Mouse (Mus musculus) limb, embryonic 14.5 days (tissue): ENCODE measurements at regions not wholly inside any gene's neighbourhood (a gene's known extent, or its start where the extent isn't known, plus 50 kb on each side); places are given as distances from the start of the nearest gene placed in this dataset.
A peak's percentile ranks its signal among the peaks of the same experiment; 100 is the strongest.

Experiments used
- ATAC-seq: fragments of 200-750 bp; cut with Nextera tagmentation; 2 replicates; pipeline ENCODE4 v1.8.0; 2017; ENCODE audit warnings: low read depth, moderate number of reproducible peaks, moderate TSS enrichment; ENCODE audit not compliant: low FRiP score
- DNase-seq: peaks from one replicate; pipeline ENCODE4 v3.0.0-alpha.2; 2015; ENCODE audit warnings: low spot score
- H3K27ac ChIP-seq: fragments of 300-500 bp; sonication (generic); replicated peaks from 2 replicates; pipeline ENCODE4 v1.5.1; 2014; ENCODE audit warnings: low read depth, mild to moderate bottlenecking, low read length, moderate library complexity, mixed read lengths
- H3K27me3 ChIP-seq: fragments of 300-500 bp; sonication (generic); 2 replicates; pipeline ENCODE4 v1.6.1; 2014; ENCODE audit warnings: low read length, mixed read lengths; ENCODE audit not compliant: control insufficient read depth, insufficient read depth
- H3K36me3 ChIP-seq: fragments of 300-500 bp; sonication (generic); 2 replicates; pipeline ENCODE4 v1.6.1; 2014; ENCODE audit warnings: mild to moderate bottlenecking, low read length, moderate library complexity, mixed read lengths; ENCODE audit not compliant: control insufficient read depth, insufficient read depth
- H3K4me1 ChIP-seq: fragments of 300-500 bp; sonication (generic); 2 replicates; pipeline ENCODE4 v1.6.1; 2014; ENCODE audit warnings: antibody characterized with exemption, low read length, mixed read lengths; ENCODE audit not compliant: control insufficient read depth, insufficient read depth
- H3K4me2 ChIP-seq: fragments of 300-500 bp; sonication (generic); replicated peaks from 2 replicates; pipeline ENCODE4 v1.6.1; 2014; ENCODE audit warnings: low read depth, mild to moderate bottlenecking, low read length, moderate library complexity; ENCODE audit not compliant: severe bottlenecking
- H3K4me3 ChIP-seq: fragments of 300-500 bp; sonication (generic); replicated peaks from 2 replicates; pipeline ENCODE4 v1.5.1; 2014; ENCODE audit warnings: low read length
- H3K9ac ChIP-seq: fragments of 300-500 bp; sonication (generic); 2 replicates; pipeline ENCODE4 v1.6.1; 2014; ENCODE audit warnings: mild to moderate bottlenecking, low read depth, low read length, moderate library complexity; ENCODE audit not compliant: severe bottlenecking
- H3K9me3 ChIP-seq: fragments of 300-500 bp; sonication (generic); 2 replicates; pipeline ENCODE4 v1.6.1; 2016; ENCODE audit warnings: low read length; ENCODE audit not compliant: control insufficient read depth
- POLR2A ChIP-seq: fragments of 200-500 bp; IDR thresholded peaks from 2 replicates; pipeline ENCODE4 v1.8.0; 2012; ENCODE audit warnings: inconsistent platforms, mild to moderate bottlenecking, moderate library complexity, borderline replicate concordance; ENCODE audit not compliant: insufficient read depth, insufficient read length; ENCODE audit errors: extremely low read depth
- WGBS: fragments of 180-500 bp; shearing (Covaris S2); extraction: QIAGEN DNeasy Blood & Tissue Kit; methylation state at CpG from one replicate; pipeline ENCODE4 v1.1.7; 2014; 5-methylcytosine and 5-hydroxymethylcytosine counted together

GRCm38 (mm10) chr5:141054991-141055390, 54.6 kb upstream of the Card11 start:
- WGBS: 82% methylated on average over 8 of the region's 8 CpGs
- TF ChIP-seq POLR2A: no peak

GRCm38 (mm10) chr5:141055596-141056343, 55.4 kb upstream of the Card11 start:
- Histone ChIP-seq H3K9ac (no peak overlapping the region), H3K27ac (no peak overlapping the region), H3K36me3 (no peaks in the 10 kb centered on the region), H3K4me3 (no peak overlapping the region), H3K4me2 (no peak overlapping the region), H3K9me3 (peaks cover 9% of the 10 kb centered on the region; the same call in 1 of the 2 replicates), H3K4me1 (no peaks in the 10 kb centered on the region), H3K27me3 (no peaks in the 10 kb centered on the region)
- DNase-seq (peak; percentile 7), ATAC-seq (no peak)
- no peak for TF ChIP-seq POLR2A
- WGBS: 45% methylated on average over 10 of the region's 10 CpGs

More at GRCm38 (mm10) chr5:141054991-141055390, 54.6 kb upstream of the Card11 start:
- DNase-seq (no peak), ATAC-seq (no peak)
- Histone ChIP-seq H3K9ac (no peak overlapping the region), H3K4me2 (no peak overlapping the region), H3K27ac (no peak overlapping the region), H3K9me3 (peaks cover 9% of the 10 kb centered on the region; the same call in 1 of the 2 replicates), H3K36me3 (no peaks in the 10 kb centered on the region), H3K27me3 (no peaks in the 10 kb centered on the region), H3K4me1 (no peaks in the 10 kb centered on the region), H3K4me3 (no peak overlapping the region)

- Histone ChIP-seq H3K9ac (no peak overlapping the region), H3K36me3 (no peaks in the 10 kb centered on the region), H3K4me2 (no peak overlapping the region), H3K9me3 (no peaks in the 10 kb centered on the region), H3K4me3 (no peak overlapping the region), H3K4me1 (no peaks in the 10 kb centered on the region), H3K27ac (no peak overlapping the region), H3K27me3 (no peaks in the 10 kb centered on the region)
- no peak for TF ChIP-seq POLR2A
- DNase-seq: peak; percentile 37
- no peak for ATAC-seq
- 75% methylated on average over 7 of the region's 7 CpGs for WGBS
These were observed 57.8 kb upstream of the Card11 start for GRCm38 (mm10) chr5:141058141-141058540.

- H3K4me2 ChIP-seq: no peak overlapping the region
- ATAC-seq: no peak
- H3K27ac ChIP-seq: no peak overlapping the region
- no peak for TF ChIP-seq POLR2A
- H3K4me1 ChIP-seq: no peaks in the 10 kb centered on the region
- no peaks in the 10 kb centered on the region for H3K27me3 ChIP-seq
- no peaks in the 10 kb centered on the region for H3K9me3 ChIP-seq
- H3K9ac ChIP-seq: no peak overlapping the region
- no peaks in the 10 kb centered on the region for H3K36me3 ChIP-seq
- no peak for DNase-seq
- 80% methylated on average over 1 of the region's 1 CpGs for WGBS
- no peak overlapping the region for H3K4me3 ChIP-seq
These were observed 58.5 kb upstream of the Card11 start for GRCm38 (mm10) chr5:141058863-141059262.

GRCm38 (mm10) chr5:141062144-141062543, 61.8 kb upstream of the Card11 start:
- WGBS: 72% methylated on average over 4 of the region's 4 CpGs
- no peak for DNase-seq
- no peaks in the 10 kb centered on the region for H3K36me3 ChIP-seq
- no peak overlapping the region for H3K9ac ChIP-seq
- no peak overlapping the region for H3K4me3 ChIP-seq
- H3K4me2 ChIP-seq: no peak overlapping the region
- H3K4me1 ChIP-seq: no peaks in the 10 kb centered on the region
- no peaks in the 10 kb centered on the region for H3K27me3 ChIP-seq
- H3K27ac ChIP-seq: no peak overlapping the region
- TF ChIP-seq POLR2A: no peak
- no peaks in the 10 kb centered on the region for H3K9me3 ChIP-seq
- no peak for ATAC-seq
